Mouse (Mus musculus): ENCODE data around the gene Mylk4.

DNA sequence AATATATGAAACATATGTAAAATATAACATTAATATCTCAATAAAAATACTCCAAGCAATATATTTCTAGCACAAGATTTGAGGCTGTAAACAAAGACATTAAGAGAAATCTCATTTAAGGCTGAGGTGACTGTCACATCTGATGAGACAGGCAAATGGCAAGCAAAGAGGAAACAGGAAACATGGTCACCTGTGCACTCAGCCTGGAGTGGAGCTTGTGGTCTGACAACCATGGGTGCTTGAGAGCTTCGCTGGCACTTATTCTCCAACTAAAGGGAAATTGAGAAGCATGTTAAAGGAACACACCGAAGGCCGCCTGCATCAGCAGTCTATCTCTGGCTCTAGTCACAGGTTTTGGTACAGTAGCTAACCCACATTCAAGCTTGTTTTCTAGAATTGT is 71.2 kb downstream of the Mylk4 start:
- no peak for TF ChIP-seq POLR2A (IDR thresholded peaks at IDR 0.05; ENCODE audit: borderline replicate concordance, control insufficient read depth, low read depth, low read length)
- TF ChIP-seq CTCF (IDR thresholded peaks at IDR 0.05; ENCODE audit: control insufficient read depth, insufficient read depth, low read length), result no peak
